Mouse (Mus musculus) cerebellum, adult 11-12 months (tissue): Measurements from ENCODE around the gene Trappc1.
"Not testable (repeated sequence)": the region's sequence is repeated elsewhere in the genome, so short reads cannot be mapped to it uniquely, and the experiment has no call there.

Source experiments
- DNase-seq: peaks from one replicate; pipeline ENCODE4 v3.0.0; 2022

Trappc1 gene

DNA sequence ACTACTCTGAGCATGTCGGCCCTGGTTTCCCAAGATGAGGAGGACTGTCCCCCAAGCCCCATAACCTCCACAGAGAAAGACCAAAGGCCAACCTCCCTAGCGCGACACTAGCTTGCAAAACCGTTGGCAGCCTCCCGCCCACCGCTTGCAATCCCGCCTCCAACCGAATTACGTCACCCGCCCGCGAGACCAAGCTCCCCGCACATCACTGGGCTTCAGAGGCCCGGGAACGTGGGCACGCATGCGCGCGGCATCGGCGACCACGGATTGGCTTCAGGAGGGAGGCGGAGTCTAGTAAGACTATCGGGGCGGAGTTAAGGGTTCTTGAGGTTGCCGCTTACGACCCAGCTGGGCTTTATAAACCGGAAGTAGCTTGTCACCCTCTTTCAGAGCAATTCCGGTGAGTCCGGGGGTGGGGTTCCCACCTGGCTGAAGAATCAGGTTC lies at the start of gene Trappc1, which contains the start of gene Cntrob:
Gene Trappc1 (plus strand): TSS at position 314 of the 445 bp plus-strand sequence.
Gene Cntrob (minus strand): TSS at position 109 of the 445 bp plus-strand sequence.
- peak; percentile 100 for DNase-seq

DNA sequence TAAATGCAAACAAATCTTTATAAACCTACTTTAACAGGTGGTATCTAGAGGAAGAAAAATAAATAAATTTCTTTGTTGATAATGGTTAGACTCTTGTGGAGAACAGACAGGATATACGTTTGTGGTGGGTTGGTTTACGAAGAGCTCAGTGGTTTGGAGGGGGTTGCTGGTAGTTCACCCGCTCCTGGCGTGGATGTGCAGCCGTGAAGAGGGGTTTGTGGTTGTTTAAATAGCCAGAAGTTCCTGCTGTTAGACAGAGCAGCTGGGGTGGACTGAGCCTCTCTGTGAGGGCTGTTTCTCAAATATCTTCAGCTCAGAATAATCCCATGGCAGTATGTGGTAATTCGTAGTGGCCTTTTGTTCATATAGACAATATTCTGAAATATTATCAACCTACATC lies 48.1 kb upstream of the Trappc1 start:
- DNase-seq, result no peak

- DNase-seq, result no peak
These were observed 47.7 kb upstream of the Trappc1 start for GRCm38 (mm10) chr11:69276081-69276480.

DNA sequence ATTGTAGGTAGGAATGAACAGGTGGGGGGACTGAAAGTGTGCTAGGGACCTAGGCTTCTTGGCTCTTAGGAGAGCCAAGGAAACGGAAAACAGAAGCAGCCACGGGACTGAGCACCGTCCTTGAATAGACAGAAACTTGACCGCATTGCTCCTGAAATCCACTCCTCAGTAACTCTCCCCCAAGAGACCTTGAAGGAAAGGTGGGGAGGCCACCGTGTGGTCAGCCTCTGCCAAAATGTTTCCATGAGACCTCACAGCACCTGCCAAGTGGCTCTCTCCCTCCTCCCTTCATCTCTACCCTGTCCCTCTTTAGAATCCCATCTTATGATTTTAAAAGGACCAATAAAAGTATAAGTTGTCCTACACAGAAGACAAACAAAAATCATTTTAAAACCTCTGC lies 46.5 kb upstream of the Trappc1 start:
- no peak for DNase-seq

DNA sequence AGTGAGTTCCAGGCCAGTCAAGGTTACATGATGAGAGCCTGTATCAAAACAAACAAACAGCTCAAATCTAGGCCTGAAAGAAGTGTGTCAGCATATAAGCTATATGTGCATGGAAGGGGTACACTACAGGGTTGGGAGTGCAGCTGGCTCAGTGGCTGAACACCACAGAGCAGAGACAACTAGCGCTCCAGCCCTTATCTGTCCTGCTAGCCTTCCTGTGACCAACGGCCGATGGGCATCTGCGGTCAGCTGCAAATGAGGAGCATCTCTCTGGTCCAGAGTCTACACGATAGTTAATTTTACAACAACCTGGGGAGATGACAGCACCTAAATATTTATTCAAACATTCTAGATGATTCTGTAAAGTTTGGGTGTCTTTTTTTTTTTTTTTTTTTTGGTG lies 32.7 kb upstream of the Trappc1 start:
- no peak for DNase-seq

DNA sequence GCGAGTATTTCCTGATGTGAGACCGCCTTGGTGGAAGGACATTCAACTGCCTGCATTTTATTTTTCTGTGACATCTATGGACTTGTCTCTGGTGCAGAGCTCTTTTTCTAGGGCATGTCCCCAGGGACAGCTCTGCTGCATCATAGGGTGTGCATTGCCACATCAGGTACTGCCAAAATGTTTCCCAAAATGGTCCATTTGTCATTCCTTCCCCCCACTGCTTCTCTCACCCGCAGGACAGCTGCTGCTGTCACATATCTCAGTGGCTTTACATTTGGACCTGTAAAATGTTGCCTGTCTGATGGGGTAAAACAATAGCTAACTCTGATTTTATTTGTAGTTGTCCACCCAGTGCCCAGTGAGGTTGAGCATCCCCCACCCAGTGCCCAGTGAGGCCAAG lies 28.5 kb upstream of the Trappc1 start:
- no peak for DNase-seq

DNA sequence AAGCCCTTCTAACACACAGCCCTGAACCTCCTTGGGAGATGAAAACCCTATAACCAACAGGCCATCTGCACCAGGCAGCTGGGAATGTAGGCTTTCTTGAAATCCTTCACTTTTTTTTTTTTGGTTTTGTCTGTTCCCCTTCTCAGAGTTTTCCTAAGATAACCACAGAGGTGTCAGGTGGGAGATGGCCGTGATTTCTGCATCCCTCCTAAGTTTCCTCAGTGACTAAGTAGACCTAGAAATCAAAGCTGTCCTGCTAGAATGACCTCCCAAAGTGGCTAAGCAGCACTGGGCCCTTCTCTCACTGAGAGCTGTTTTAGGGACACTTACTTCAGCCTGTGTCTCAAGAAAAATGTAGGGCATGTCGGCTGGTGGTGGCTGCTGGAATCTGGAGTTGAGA lies 26.0 kb upstream of the Trappc1 start:
- no peak for DNase-seq

DNA sequence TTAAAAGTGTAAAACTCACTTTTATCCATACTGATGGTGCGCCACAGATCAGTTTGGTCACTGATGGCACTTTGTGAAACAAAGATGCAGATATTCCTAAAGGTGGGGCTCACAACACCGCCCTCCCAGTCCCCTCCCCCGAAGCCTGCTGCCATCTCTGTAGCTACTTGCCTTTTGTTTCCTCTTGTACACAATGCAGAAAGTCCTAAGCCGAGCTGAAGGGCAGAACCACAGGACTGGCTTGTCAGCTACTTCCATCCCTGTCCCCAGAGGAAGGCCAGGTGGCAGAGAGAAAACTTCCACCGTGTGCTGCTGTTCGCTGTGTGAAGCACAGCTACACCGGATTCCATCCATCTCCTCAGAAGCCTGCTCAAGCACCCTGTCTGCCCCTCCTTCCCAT lies 25.5 kb upstream of the Trappc1 start:
- DNase-seq, result no peak

DNA sequence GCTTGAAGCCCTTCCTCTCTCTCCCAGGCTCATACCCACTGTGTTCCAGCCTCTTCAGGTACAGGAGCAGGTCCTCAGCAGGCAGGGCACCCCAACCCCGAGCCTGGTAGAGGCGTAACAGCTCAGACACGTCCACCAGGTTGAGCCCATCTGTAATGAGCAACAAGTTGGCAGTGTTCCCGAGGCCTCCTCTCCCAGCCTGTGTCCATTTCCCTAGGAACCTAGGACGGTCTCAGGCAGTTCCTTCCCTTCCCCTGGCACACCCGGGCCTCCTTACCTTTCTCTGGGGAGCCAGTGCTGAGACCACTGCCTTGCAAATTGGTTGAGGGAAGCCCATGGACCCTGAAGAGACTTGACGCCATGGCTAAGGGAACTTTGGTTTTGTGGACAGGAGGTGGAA lies 21.0 kb upstream of the Trappc1 start:
- DNase-seq, result no peak

GRCm38 (mm10) chr11:69305291-69305690 lies 18.5 kb upstream of the Trappc1 start:
- no peak for DNase-seq

DNA sequence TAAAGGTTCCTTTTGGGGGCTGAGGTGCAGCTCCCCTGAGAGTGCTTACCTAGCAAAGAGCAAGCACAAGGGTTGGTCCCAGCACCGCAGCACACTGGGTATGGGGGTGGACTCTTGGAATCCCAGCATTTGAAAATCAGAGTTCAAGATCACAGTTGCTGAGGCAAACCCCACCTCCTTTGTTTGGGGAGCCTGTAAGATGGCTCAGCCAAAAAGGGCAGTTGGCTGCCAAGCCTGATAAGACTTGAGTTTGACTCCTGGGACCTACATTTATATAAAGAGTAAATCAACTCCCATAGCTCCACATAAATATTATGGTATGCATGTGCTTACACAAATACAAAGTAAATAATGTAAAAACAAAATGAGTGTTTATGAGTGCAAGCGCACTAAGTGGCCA lies 17.7 kb upstream of the Trappc1 start:
- DNase-seq, result no peak

DNA sequence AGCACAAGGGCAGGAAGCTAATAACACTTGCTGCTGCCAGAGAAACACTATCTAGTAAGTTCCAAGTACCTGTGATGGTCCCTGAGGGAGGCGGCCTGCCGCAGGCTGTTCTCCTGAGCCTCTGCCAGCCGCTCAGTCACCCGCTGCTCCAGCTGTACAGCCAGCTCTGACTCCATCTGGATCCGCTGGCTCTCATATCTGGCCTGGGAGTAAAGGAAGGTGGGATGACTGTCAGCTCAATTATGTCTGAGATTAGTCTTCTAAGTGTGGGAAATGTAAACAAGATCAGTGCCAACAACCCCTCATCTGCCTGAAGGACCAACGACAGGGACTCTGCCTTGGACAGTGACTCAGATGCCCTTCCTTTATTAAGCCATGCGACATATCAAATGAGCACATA lies 12.5 kb upstream of the Trappc1 start:
- no peak for DNase-seq

DNA sequence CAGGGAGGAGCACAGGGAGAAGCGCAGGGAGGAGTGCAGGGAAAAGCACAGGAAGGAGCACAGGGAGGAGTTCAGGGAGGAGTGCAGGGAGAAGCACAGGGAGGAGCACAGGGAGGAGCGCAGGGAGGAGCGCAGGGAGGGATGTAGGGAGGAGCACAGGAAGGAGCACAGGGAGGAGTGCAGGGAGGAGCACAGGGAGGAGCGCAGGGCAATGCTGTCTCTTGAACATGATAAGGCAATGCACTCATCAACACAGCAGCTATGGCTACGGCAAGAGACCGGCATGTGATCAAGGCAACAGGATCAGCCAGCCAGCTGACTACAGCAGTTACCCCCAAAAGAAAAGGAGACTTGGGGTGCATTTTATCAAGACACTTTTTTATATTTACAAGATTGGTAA lies 7.4 kb upstream of the Trappc1 start:
- DNase-seq, result no peak

- DNase-seq, result not testable (repeated sequence)
These were observed 5.8 kb upstream of the Trappc1 start for GRCm38 (mm10) chr11:69318000-69318399.

GRCm38 (mm10) chr11:69321580-69321979 lies 2.2 kb upstream of the Trappc1 start:
- DNase-seq, result no peak

GRCm38 (mm10) chr11:69322010-69322409 lies 1.8 kb upstream of the Trappc1 start:
- DNase-seq, result no peak

DNA sequence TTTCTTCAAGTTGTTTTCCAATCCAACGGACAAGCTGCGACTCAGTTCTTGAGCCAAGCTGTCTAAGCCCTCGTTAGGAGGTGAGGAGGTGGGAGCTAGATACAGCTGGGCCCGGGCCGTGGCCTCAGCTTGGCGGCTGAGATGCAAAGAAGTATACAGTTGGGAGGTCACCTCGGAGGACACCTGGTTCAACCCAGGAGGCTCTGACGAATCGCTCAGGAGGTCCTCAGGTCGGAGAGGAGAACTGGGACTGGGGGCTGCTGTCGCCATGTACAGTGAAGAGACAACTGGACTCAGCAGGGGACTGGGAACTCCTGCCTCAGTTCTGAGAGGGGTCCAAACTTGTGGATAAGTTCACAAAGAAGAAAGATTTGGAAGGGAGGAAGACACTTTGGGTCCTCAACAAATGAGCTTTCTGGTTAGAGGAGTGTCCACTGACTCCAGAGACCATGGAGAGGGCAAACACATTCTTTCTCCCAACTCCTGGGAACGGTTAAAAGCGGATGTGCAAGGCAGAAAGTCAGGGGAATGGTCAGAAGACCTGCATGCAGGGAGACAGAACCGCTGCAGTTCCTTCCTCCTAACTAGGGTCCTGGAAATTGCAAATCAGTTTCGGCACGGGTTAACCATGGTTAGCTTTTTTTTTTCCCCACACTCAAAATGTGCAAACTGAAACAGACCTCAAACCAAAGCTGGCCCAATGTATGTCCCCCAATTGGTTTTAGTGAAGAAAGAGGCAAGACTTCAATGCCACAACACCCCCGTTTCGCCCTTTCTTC lies 898 bp upstream of the Trappc1 start:
- DNase-seq, result no peak

- DNase-seq, result no peak
These were observed 969 bp downstream of the Trappc1 start for GRCm38 (mm10) chr11:69324749-69325148.

DNA sequence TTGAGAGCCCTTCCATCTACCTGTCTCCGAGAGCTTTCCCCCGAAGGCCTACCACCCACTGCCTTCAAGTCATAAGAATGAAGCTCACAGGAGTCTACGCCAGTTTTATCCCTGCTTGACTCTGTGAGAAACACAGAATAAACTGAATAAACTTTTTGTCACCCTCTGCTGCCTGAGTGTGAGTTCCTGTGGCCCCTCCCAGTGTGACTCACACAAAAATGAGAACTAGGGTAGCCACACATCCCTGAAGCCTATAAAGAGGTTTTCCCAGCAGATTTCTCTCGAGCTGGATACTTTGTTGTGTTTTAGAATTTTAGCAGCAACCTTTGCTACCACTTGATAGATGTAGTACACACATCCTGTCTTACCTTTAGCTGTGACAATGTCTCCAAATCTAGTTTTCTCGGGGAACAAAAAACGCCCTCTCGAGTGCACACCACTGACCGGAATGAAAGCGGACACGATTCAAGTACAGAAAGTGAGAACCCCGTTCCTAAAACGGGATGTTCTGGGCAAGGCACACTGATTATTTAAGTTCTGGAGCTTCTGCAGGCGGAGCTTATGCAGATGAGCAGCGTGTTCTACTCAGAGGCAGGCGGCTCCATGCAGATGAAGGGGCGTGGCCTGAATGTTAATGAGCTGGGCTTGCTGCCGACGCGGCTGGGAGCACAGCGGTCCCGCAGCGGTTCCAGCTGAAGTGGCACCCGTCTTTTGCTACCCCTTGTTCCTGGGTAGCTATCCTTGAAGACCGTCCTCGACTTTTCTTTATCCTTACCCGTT lies 2.0 kb downstream of the Trappc1 start, which contains the start of gene Kcnab3:
Gene Kcnab3 (plus strand): TSS at position 631 of the 780 bp plus-strand sequence.
- peak; percentile 82 for DNase-seq

GRCm38 (mm10) chr11:69326408-69327156 lies 2.8 kb downstream of the Trappc1 start:
- DNase-seq, result peak; percentile 66

DNA sequence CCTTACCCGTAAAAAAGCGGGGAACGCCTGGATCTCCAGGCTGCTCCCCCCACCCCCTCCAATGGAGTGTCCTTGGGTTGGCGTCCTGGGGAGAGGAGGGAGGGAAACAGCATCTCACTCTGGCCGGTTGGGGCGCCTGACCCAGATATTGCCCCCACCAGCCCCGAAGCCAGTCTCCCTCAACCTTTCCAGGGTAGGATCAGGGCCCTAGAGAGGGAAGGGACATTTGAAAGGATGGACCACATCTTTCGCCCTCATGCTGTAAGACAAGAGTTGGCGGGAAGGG lies 3.3 kb downstream of the Trappc1 start:
- DNase-seq, result no peak

GRCm38 (mm10) chr11:69327648-69328047 lies 3.9 kb downstream of the Trappc1 start:
- DNase-seq, result no peak

- DNase-seq, result no peak
These were observed 4.7 kb downstream of the Trappc1 start for GRCm38 (mm10) chr11:69328517-69328916.

DNA sequence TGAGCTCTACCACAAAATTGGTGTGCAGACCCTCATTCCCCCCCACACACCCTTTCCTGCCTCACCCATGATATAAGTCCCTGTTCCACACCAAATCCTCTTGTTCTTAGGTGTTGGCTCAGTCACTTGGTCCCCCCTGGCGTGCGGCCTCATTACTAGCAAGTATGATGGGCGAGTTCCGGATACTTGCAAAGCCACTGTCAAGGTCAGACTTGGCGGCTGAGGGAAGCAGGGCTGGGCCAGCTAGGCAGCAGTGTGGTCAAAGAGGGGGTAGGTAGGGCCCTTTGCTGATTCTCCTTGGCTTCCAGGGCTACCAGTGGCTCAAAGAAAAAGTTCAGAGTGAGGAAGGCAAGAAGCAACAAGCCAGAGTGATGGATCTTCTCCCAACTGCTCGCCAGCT lies 7.4 kb downstream of the Trappc1 start:
- DNase-seq, result no peak
